Mouse (Mus musculus) MEL (cell line): ENCODE measurements around the gene Nsmce3.

Experiments used
- BHLHE40 ChIP-seq: IDR thresholded peaks from 2 replicates; pipeline ENCODE4 v1.6.1; 2012; ENCODE audit warnings: low read depth, mild to moderate bottlenecking, inconsistent platforms, low read length, improper control_type of control experiment, borderline replicate concordance
- CHD1 ChIP-seq: IDR thresholded peaks from 2 replicates; pipeline ENCODE4 v1.6.1; 2012; ENCODE audit warnings: low read depth, mild to moderate bottlenecking, inconsistent platforms, low read length, improper control_type of control experiment
- CHD2 ChIP-seq: IDR thresholded peaks from 2 replicates; pipeline ENCODE4 v1.6.1; 2011; ENCODE audit warnings: low read length, improper control_type of control experiment
- CTCF ChIP-seq, 3 experiments: IDR thresholded peaks in 2 of 3; conservative IDR thresholded peaks in 1 of 3; 2 replicates each; pipeline ENCODE4 v1.5.1; 2011 to 2012; ENCODE audit warnings: low read length in 3 of 3, low read depth in 2 of 3, mild to moderate bottlenecking in 2 of 3, improper control_type of control experiment in 1 of 3, inconsistent platforms in 1 of 3, mixed read lengths in 1 of 3, moderate library complexity in 1 of 3; ENCODE audit not compliant: control insufficient read depth in 1 of 3, insufficient read depth in 1 of 3, poor library complexity in 1 of 3, severe bottlenecking in 1 of 3
- E2F4 ChIP-seq: IDR thresholded peaks from 2 replicates; pipeline ENCODE4 v1.6.1; 2011; ENCODE audit warnings: low read depth, low read length, improper control_type of control experiment, borderline replicate concordance
- EP300 ChIP-seq, 2 experiments: IDR thresholded peaks; 2 replicates each; pipeline ENCODE4 v1.6.1; 2011; ENCODE audit warnings: improper control_type of control experiment in 2 of 2, low read length in 2 of 2, low read depth in 1 of 2, mild to moderate bottlenecking in 1 of 2
- GABPA ChIP-seq: IDR thresholded peaks from 2 replicates; pipeline ENCODE4 v1.6.1; 2012; ENCODE audit warnings: low read depth, mild to moderate bottlenecking, inconsistent platforms, low read length, improper control_type of control experiment, moderate library complexity
- KAT2A ChIP-seq: conservative IDR thresholded peaks from 2 replicates; pipeline ENCODE4 v1.6.1; 2012; ENCODE audit warnings: low read depth, low read length, improper control_type of control experiment, inconsistent platforms
- MXI1 ChIP-seq: IDR thresholded peaks from 2 replicates; pipeline ENCODE4 v1.6.1; 2011; ENCODE audit warnings: mild to moderate bottlenecking, low read depth, low read length, improper control_type of control experiment
- NELFE ChIP-seq: IDR thresholded peaks from 2 replicates; pipeline ENCODE4 v1.6.1; 2011; ENCODE audit warnings: low read depth, low read length, improper control_type of control experiment
- SIN3A ChIP-seq: IDR thresholded peaks from 2 replicates; pipeline ENCODE4 v1.6.1; 2012; ENCODE audit warnings: low read length, improper control_type of control experiment, inconsistent platforms
- USF1 ChIP-seq: IDR thresholded peaks from 2 replicates; pipeline ENCODE4 v1.6.1; 2014; ENCODE audit warnings: low read depth, mild to moderate bottlenecking, inconsistent platforms, low read length, improper control_type of control experiment, moderate library complexity

GRCm38 (mm10) chr7:64873266-64873665, 469 bp upstream of the Nsmce3 start:
- TF ChIP-seq KAT2A (no peak), MXI1 (no peak), CTCF (IDR thresholded peaks at IDR 0.05 in 2 of 3, conservative IDR thresholded peaks at IDR 0.05 in 1 of 3; ENCODE audit: control insufficient read depth in 1 of 3, insufficient read depth in 1 of 3, low read depth in 2 of 3, low read length in 3 of 3, poor library complexity in 1 of 3, severe bottlenecking in 1 of 3) (no peak), CHD2 (no peak), E2F4 (no peak), USF1 (no peak), EP300 (IDR thresholded peaks at IDR 0.05; ENCODE audit: low read depth in 1 of 2, low read length in 2 of 2) (no peak), SIN3A (no peak), CHD1 (no peak), GABPA (no peak), NELFE (no peak), BHLHE40 (no peak)
